Mouse (Mus musculus) effector memory CD4-positive, alpha-beta T cell, adult 5 months (primary cell): Measurements from ENCODE around the gene Lce1b. TPM values are rescaled to one million over a fixed set of nuclear protein-coding genes. Genes with fewer than 3 reads are reported as not detected.

Experiments used
- polyA plus RNA-seq: library from polyadenylated mRNA; unstranded; fragments of 100-300 nt; shearing (Covaris generic); gene quantifications from one replicate; pipeline ENCODE4 v1.2.1, GENCODE M21; 2017

The Lce1b gene
- polyA plus RNA-seq: not detected

DNA sequence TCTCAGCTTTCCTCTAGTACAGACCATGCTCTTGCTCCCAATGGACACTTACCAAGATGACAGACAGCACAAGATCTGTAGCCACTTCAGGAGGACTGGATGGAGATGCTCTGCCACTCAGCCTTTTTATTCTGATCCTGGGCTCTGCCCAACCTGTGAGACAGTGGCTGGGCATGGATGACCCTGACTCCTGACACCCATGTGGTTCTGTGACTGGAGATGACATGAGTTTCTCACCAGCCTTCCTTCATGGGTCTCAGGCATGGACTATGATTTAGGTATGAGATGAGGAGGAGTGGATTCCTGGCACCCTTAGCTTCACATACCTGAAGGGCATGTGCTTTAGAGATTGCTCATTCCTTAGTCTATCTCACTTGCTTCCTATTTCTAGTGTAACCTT lies at the start of gene Lce1b:
TSS of gene Lce1b (minus strand) at position 101 of the 400 bp plus-strand sequence.

GRCm38 (mm10) chr3:92687110-92687509 lies 30.4 kb upstream of the Lce1b start, which contains the start of gene Lce1d:
TSS of gene Lce1d (minus strand) at chr3:92687210.

DNA sequence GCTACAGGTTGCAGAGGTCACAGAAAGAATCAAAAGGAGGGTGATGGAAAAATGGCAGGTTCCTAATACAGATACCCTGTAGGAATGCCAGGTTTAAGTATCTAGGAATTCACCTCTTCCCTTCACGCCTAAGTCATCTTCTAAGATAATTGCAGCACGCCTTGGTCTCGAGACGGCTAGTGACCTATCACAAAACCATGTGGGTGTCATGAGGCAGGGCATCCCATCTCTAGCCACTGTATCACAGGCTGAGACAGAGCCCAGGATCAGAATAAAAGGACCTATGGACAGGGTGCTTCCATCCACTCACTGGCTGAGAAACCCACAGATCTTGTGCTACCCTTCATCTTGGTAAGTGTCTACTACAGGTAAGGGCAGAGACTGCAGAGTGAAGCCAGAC lies 22.2 kb upstream of the Lce1b start, which contains the start of gene Lce1c:
TSS of gene Lce1c (plus strand) at position 301 of the 400 bp plus-strand sequence.

DNA sequence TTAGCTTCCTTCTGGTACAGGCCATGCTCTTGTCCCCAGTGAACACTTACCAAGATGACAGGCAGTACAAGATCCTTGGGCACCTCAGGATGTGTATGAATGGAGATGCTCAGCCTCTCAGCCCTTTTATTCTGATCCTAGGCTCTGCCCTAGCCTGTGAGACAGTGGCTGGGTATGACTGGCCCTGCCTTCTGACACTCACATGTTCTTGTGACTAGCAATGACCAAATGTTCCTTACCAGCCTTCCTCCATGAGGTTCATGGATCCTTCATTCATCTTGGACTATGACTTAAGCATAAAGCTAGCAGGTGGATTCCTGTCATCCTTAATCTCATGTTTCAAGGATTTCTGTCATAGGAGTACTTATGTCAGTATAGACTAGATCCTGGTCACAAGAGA lies 13.5 kb upstream of the Lce1b start, which contains the start of gene Lce1a2:
TSS of gene Lce1a2 (minus strand) at position 101 of the 400 bp plus-strand sequence.

DNA sequence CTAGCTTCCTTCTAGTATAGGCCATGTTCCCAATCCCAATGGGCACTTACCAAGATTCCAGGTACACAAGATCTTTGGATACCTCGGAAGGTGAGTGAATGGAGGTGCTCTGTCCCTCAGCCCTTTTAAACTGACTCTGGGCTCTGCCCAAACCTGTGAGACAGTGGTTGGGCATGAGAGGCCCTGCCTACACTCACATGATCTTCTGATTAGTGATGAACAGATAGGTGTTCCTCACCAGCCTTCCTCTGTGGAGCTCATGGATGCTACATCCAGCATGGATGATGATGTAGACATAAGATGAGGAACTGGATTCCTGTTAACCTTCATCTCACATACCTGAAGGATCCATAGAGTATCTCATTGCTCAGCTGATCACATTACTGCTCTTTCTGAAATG lies 8.5 kb downstream of the Lce1b start, which contains the start of gene Lce1a1:
TSS of gene Lce1a1 (minus strand) at position 101 of the 400 bp plus-strand sequence.

DNA sequence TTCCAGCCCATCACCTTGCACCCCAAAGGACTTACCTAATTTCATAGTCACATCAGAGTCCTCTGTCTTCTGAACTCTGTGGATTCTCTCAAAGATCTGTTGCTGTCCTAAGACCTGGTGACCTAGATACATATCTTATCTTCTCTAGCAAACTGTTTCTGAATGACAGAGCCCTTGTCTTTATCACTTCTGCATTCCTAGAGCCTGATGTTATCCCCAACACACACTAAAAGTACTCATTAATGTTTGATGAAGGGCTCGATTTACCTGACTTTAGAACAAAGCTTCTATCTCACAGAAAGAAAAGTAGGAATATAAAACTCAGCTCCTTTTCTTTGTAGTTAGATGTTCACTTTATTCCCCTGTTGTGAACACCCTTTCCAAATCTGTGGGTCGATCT lies 35.2 kb downstream of the Lce1b start, which contains the start of gene Lce6a:
TSS of gene Lce6a (minus strand) at position 101 of the 400 bp plus-strand sequence.

DNA sequence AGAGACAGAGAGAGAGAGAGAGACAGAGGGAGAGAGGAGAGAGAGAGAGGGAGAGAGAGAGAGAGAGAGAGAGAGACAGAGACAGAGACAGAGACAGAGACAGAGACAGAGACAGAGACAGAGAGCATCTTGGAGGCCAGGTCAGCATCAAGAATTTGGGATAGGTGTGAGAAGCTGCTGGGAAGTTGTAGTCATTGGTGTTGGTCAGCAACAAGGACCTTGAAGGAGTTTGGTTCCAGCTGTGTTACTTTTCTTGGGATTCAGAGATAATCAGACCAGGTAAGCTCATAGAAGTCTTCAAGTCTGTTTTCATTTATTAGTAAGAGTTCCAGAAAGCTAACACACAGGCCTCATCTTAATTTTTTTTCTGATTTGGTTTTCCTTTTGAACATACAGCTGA lies 49.3 kb downstream of the Lce1b start, which contains the start of gene 2210017I01Rik:
TSS of gene 2210017I01Rik (minus strand) at position 101 of the 400 bp plus-strand sequence.

Other genes starting within 250 kb of the Lce1b start
- gene Sprr2i, start 248.9 kb downstream of the Lce1b start, polyA plus RNA-seq: not detected
- gene Sprr2j-ps, start 238.8 kb downstream of the Lce1b start, polyA plus RNA-seq: not detected
- 27.2 TPM for gene Gm9774, start 227.5 kb downstream of the Lce1b start, polyA plus RNA-seq
- not detected for gene Sprr2k, start 224.3 kb downstream of the Lce1b start, polyA plus RNA-seq
- gene Sprr1b, start 218.1 kb downstream of the Lce1b start, polyA plus RNA-seq: not detected
- not detected for gene Sprr3, start 198.2 kb downstream of the Lce1b start, polyA plus RNA-seq
- not detected for gene Sprr1a, start 171.0 kb downstream of the Lce1b start, polyA plus RNA-seq
- not detected for gene Sprr4, start 156.4 kb downstream of the Lce1b start, polyA plus RNA-seq
- gene 2310046K23Rik, start 122.4 kb downstream of the Lce1b start, polyA plus RNA-seq: not detected
- not detected for gene Ivl, start 83.2 kb downstream of the Lce1b start, polyA plus RNA-seq
- gene Smcp, start 67.9 kb downstream of the Lce1b start, polyA plus RNA-seq: not detected
- not detected for gene 2210017I01Rik, start 49.4 kb downstream of the Lce1b start, polyA plus RNA-seq
- not detected for gene Lce6a, start 35.3 kb downstream of the Lce1b start, polyA plus RNA-seq
- not detected for gene Lce1a1, start 8.6 kb downstream of the Lce1b start, polyA plus RNA-seq
- not detected for gene Lce1a2, start 13.4 kb upstream of the Lce1b start, polyA plus RNA-seq
- gene Lce1c, start 22.3 kb upstream of the Lce1b start, polyA plus RNA-seq: not detected
- not detected for gene Lce1d, start 30.3 kb upstream of the Lce1b start, polyA plus RNA-seq
- gene Lce1e, start 52.1 kb upstream of the Lce1b start, polyA plus RNA-seq: not detected
- gene Lce1f, start 63.4 kb upstream of the Lce1b start, polyA plus RNA-seq: not detected
- gene Gm38119, start 82.2 kb upstream of the Lce1b start, polyA plus RNA-seq: not detected
- not detected for gene Lce1g, start 95.4 kb upstream of the Lce1b start, polyA plus RNA-seq
- gene Lce1h, start 108.1 kb upstream of the Lce1b start, polyA plus RNA-seq: not detected
- not detected for gene Lce1i, start 122.0 kb upstream of the Lce1b start, polyA plus RNA-seq
- not detected for gene Lce1j, start 133.6 kb upstream of the Lce1b start, polyA plus RNA-seq
- gene Lce1k, start 151.0 kb upstream of the Lce1b start, polyA plus RNA-seq: not detected
- gene Kprp, start 170.3 kb upstream of the Lce1b start, polyA plus RNA-seq: not detected
- gene Lce1l, start 194.4 kb upstream of the Lce1b start, polyA plus RNA-seq: not detected
- not detected for gene 2310050C09Rik, start 213.3 kb upstream of the Lce1b start, polyA plus RNA-seq